Mouse (Mus musculus) left cerebral cortex, postnatal 14 days (tissue): ENCODE measurements at regions not wholly inside any gene's neighbourhood (a gene's known extent, or its start where the extent isn't known, plus 50 kb on each side); places are given as distances from the start of the nearest gene placed in this dataset.
A peak's percentile ranks its signal among the peaks of the same experiment; 100 is the strongest.

Source experiments
- DNase-seq, 2 experiments: peaks; one replicate each; pipeline ENCODE4 v3.0.0; 2021 to 2022; ENCODE audit warnings: low spot score in 2 of 2, mixed read lengths in 1 of 2
- intact Hi-C: fragments of 180-260 bp; cut with DNase I; formaldehyde crosslinking; loops from one replicate; pipeline ENCODE4 v1.15.1; 2025

GRCm38 (mm10) chr1:106483008-106483407, 231.1 kb downstream of the Bcl2 start:
- intact Hi-C loops = no loop called here

GRCm38 (mm10) chr1:106477670-106478355, 236.3 kb downstream of the Bcl2 start:
- no peak for DNase-seq

More at GRCm38 (mm10) chr1:106483008-106483407, 231.1 kb downstream of the Bcl2 start:
- peak in 1 of 2 experiments; percentile 17 for DNase-seq

GRCm38 (mm10) chr1:106468021-106468420, 246.1 kb downstream of the Bcl2 start:
- intact Hi-C loops = no loop called here
- no peak for DNase-seq

More at GRCm38 (mm10) chr1:106477670-106478355, 236.3 kb downstream of the Bcl2 start:
- intact Hi-C loops = no loop called here

DNA sequence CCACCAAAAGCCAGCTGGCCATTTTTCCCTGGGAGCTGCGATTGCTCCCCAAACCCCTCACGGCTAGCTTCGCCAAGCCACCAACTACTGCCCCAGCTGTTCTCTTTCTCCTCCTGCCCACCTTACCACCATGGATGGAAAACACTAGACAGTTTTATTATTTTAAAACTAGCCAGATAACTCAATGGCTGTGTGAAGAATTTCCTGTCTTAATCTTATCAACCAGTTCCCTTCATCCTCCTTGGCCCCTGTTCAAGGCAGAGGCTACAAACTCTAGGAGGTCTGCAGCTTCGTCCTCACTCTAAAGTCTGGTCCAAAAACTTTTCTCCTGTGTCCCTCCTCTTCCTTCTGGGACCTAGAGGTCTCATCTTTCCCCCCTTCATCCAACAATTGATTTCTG, 247.4 kb downstream of the Bcl2 start:
- DNase-seq = no peak
- intact Hi-C loops = no loop called here

DNA sequence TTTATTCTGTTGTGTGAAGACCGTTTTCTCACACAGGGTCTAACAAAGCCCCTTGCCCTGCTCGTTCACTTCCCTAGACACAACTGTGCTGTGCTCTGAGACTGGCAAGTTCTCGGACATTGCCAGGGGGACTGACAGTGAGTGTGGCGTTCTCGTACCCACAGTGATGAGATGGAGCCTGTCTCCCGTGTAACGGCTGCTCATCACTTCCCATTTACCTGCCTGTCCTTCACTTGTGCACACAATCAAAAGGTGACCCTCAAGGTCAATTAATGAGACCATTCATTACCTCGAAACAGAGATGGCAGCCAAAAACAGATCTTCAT, 248.1 kb downstream of the Bcl2 start:
- DNase-seq = no peak
- intact Hi-C loops = no loop called here

- intact Hi-C loops = no loop called here
- DNase-seq = no peak
Observed at GRCm38 (mm10) chr1:106465243-106465976, 248.7 kb downstream of the Bcl2 start.

DNA sequence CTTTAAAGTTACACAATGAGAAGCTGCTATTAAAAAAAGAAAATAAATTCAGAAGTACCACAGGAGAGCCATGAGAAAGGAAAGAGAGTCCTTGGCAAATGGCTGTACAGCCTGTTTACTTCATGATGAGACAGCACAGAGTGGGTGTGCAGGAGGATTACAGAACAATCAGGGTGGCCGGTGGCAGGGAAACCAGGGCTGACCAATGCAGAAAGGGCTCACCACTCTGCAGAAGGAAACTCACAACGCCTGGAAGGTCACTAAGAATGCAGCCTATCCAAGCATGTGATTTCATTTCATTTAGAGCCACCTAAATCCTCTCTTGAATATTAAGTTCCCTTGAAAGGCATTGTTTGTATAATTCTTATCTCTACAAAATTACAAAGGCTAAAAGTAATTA, 249.3 kb downstream of the Bcl2 start:
- DNase-seq = no peak
- intact Hi-C loops = no loop called here

DNA sequence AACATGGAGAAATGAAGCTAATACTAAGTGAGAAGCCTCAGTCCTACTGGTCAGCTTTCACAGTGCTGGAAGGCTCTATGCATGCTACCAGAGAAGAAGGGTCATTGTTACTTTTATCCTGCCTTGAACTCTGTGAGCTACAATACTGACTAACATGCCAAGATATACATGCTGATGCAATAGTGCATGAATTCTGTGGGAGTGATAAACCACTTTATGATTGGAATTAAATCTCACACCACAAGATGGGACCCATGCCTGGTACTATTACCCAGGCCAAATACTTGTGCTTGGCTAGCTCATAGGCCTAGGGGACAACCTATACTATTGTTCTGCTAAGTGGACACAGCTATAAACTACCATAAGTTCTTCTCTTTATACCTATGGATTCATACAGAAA, 251.5 kb downstream of the Bcl2 start:
- DNase-seq = no peak
- intact Hi-C loops = no loop called here

- intact Hi-C loops = no loop called here
- no peak for DNase-seq
Observed at GRCm38 (mm10) chr1:106462112-106462511, 252.0 kb downstream of the Bcl2 start.

GRCm38 (mm10) chr1:106460957-106461356, 253.1 kb downstream of the Bcl2 start:
- DNase-seq = peak in 1 of 2 experiments; percentile 3

DNA sequence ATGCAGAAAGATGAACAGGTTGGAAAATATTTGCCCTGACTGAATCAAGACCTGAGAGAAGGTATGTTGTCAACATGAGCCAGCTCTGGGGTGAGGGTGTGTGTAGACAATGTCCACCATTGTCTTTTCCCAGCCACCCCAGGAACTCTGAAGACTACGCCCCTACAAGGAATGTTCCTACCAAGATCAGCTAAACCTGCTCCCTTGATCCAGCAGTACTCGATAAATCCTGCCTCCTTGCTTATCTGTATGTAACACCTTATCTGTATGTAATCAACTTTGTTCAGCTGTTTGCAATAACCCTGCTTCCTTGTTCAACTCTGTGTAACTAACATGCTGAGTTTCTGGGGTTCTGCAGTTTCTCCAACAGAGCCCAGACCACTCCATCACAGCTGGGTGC, 264.3 kb downstream of the Bcl2 start:
- no peak for DNase-seq
- intact Hi-C loops = no loop called here

More at GRCm38 (mm10) chr1:106460957-106461356, 253.1 kb downstream of the Bcl2 start:
- intact Hi-C loops = no loop called here
